Mouse (Mus musculus): Measurements from ENCODE around the gene 1700016D06Rik. TPM values are rescaled to one million over a fixed set of nuclear protein-coding genes. Genes with fewer than 3 reads are reported as not detected.

1700016D06Rik gene
- polyA plus RNA-seq, 1 experiment from 2014 or later: not detected

Small RNA genes lying within 50 kb of the gene (microRNA-seq; reads per million reads assigned to microRNA genes)
- 1.4 reads per million for gene Mir7238

Other genes with a start within 250 kb of the 1700016D06Rik start
- gene Rab20, start 222.4 kb downstream of the 1700016D06Rik start, polyA plus RNA-seq (2015; fragmentation: Nextera tagmentation; extraction: Ambion mirVana): 13.2 and 14.4 TPM in 2 replicates
- gene Naxd, start 203.6 kb downstream of the 1700016D06Rik start, polyA plus RNA-seq (2015; fragmentation: Nextera tagmentation; extraction: Ambion mirVana): 164 and 169 TPM in 2 replicates
- 24.5 and 27.2 TPM in 2 replicates for gene Cars2, start 150.3 kb downstream of the 1700016D06Rik start, polyA plus RNA-seq (2015; fragmentation: Nextera tagmentation; extraction: Ambion mirVana)
- gene Ing1, start 145.5 kb downstream of the 1700016D06Rik start, polyA plus RNA-seq (2015; fragmentation: Nextera tagmentation; extraction: Ambion mirVana): 36.3 and 36.8 TPM in 2 replicates
- gene Ankrd10, start 65.3 kb downstream of the 1700016D06Rik start, polyA plus RNA-seq (2015; fragmentation: Nextera tagmentation; extraction: Ambion mirVana): 76.2 and 79.3 TPM in 2 replicates
- 39.6 and 40.1 TPM in 2 replicates for gene Arhgef7, start 26.7 kb upstream of the 1700016D06Rik start, polyA plus RNA-seq (2015; fragmentation: Nextera tagmentation; extraction: Ambion mirVana)
- not detected in 2 replicates for gene Tex29, start 139.4 kb upstream of the 1700016D06Rik start, polyA plus RNA-seq (2015; fragmentation: Nextera tagmentation; extraction: Ambion mirVana)